Mouse (Mus musculus): ENCODE data around the gene Dph5. TPM values are rescaled to one million over a fixed set of nuclear protein-coding genes. Genes with fewer than 3 reads are reported as not detected.

Gene Dph5
- polyA plus RNA-seq, 1 experiment from 2014 or later = 30.8 TPM

DNA sequence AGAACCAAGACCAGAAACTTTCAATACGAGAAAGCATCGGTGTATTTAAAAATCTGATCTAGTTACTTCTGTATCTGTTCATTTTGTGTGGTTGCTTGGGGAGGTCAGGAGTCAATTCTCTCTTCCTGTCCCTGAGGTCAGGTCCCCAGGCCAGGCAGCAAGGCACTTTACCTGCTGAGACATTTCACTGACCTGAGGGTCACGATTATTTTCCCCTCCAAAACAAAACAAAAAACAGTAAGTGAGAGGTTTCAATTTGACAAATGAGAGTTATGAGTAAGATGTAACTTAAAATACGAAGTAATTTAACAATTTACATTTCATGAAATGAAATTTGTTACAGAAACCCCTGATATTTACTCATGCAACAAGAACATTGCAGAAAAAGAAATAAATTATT is 64.7 kb downstream of the Dph5 start:
- 85% methylated on average over 4 of the region's 4 CpGs for WGBS
- Histone ChIP-seq H3K36me3 (ENCODE audit: control insufficient read depth, insufficient read depth, low read length) (peaks cover 17% of the 10 kb centered on the region; the same call in 1 of the 2 replicates), H3K4me2 (replicated peaks; ENCODE audit: low read depth, low read length) (no peak overlapping the region), H3K27ac (ENCODE audit: low read length) (no peak overlapping the region), H3K27me3 (ENCODE audit: control insufficient read depth, insufficient read depth, low read length) (no peaks in the 10 kb centered on the region), H3K9me3 (ENCODE audit: control insufficient read depth, low read depth, low read length) (no peaks in the 10 kb centered on the region), H3K4me1 (ENCODE audit: control insufficient read depth, insufficient read depth, low read length) (no peaks in the 10 kb centered on the region), H3K9ac (replicated peaks; ENCODE audit: low read depth, low read length) (no peak overlapping the region), H3K4me3 (ENCODE audit: low read depth, low read length) (no peak overlapping the region)
- ATAC-seq (ENCODE audit: insufficient number of reproducible peaks, insufficient read depth, low FRiP score, low read depth) = no peak

DNA sequence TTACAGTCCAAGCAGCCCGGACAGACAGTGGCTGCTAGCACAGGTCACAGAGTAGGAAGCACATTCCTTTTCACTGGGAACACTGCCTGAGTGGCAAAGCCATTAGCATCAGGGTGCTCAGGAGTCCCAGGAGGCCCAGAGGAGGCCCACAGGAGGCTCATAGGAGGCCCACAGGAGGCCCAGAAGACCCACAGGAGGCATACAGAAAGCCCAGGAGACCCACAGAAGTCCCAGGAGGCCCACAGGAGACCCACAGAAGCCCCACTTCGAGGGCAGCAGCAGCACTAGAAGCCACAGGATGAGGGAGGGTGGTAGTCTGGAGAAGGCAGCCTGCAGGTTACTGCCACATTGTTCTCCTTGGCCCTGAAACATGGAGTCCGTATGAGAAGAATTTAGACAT is 65.5 kb downstream of the Dph5 start:
- Histone ChIP-seq H3K36me3 (ENCODE audit: control insufficient read depth, insufficient read depth, low read length) (peaks cover 22% of the 10 kb centered on the region; the same call in 1 of the 2 replicates), H3K27me3 (ENCODE audit: control insufficient read depth, insufficient read depth, low read length) (no peaks in the 10 kb centered on the region), H3K4me1 (ENCODE audit: control insufficient read depth, insufficient read depth, low read length) (no peaks in the 10 kb centered on the region), H3K4me3 (ENCODE audit: low read depth, low read length) (no peak overlapping the region), H3K27ac (ENCODE audit: low read length) (no peak overlapping the region), H3K4me2 (replicated peaks; ENCODE audit: low read depth, low read length) (no peak overlapping the region), H3K9me3 (ENCODE audit: control insufficient read depth, low read depth, low read length) (no peaks in the 10 kb centered on the region), H3K9ac (replicated peaks; ENCODE audit: low read depth, low read length) (no peak overlapping the region)
- ATAC-seq (ENCODE audit: insufficient number of reproducible peaks, insufficient read depth, low FRiP score, low read depth) = no peak
- WGBS = 79% methylated on average over 3 of the region's 3 CpGs

GRCm38 (mm10) chr3:115957223-115957622 is 69.6 kb downstream of the Dph5 start:
- Histone ChIP-seq H3K9ac (replicated peaks; ENCODE audit: low read depth, low read length) (no peak overlapping the region), H3K4me3 (ENCODE audit: low read depth, low read length) (no peak overlapping the region), H3K27ac (ENCODE audit: low read length) (no peak overlapping the region), H3K4me2 (replicated peaks; ENCODE audit: low read depth, low read length) (no peak overlapping the region), H3K27me3 (ENCODE audit: control insufficient read depth, insufficient read depth, low read length) (no peaks in the 10 kb centered on the region), H3K36me3 (ENCODE audit: control insufficient read depth, insufficient read depth, low read length) (peaks cover 23% of the 10 kb centered on the region; the same call in 1 of the 2 replicates), H3K4me1 (ENCODE audit: control insufficient read depth, insufficient read depth, low read length) (no peaks in the 10 kb centered on the region), H3K9me3 (ENCODE audit: control insufficient read depth, low read depth, low read length) (no peaks in the 10 kb centered on the region)
- WGBS = 94% methylated on average over 7 of the region's 7 CpGs
- no peak for ATAC-seq (ENCODE audit: insufficient number of reproducible peaks, insufficient read depth, low FRiP score, low read depth)

- Histone ChIP-seq H3K4me3 (ENCODE audit: low read depth, low read length) (no peak overlapping the region), H3K27me3 (ENCODE audit: control insufficient read depth, insufficient read depth, low read length) (no peaks in the 10 kb centered on the region), H3K9ac (replicated peaks; ENCODE audit: low read depth, low read length) (no peak overlapping the region), H3K4me1 (ENCODE audit: control insufficient read depth, insufficient read depth, low read length) (no peaks in the 10 kb centered on the region), H3K4me2 (replicated peaks; ENCODE audit: low read depth, low read length) (no peak overlapping the region), H3K9me3 (ENCODE audit: control insufficient read depth, low read depth, low read length) (no peaks in the 10 kb centered on the region), H3K36me3 (ENCODE audit: control insufficient read depth, insufficient read depth, low read length) (peaks cover 13% of the 10 kb centered on the region; the same call in 1 of the 2 replicates), H3K27ac (ENCODE audit: low read length) (no peak overlapping the region)
- WGBS = 90% methylated on average over 11 of the region's 11 CpGs
- no peak for ATAC-seq (ENCODE audit: insufficient number of reproducible peaks, insufficient read depth, low FRiP score, low read depth)
Measured at GRCm38 (mm10) chr3:115961311-115962027, 73.8 kb downstream of the Dph5 start.

DNA sequence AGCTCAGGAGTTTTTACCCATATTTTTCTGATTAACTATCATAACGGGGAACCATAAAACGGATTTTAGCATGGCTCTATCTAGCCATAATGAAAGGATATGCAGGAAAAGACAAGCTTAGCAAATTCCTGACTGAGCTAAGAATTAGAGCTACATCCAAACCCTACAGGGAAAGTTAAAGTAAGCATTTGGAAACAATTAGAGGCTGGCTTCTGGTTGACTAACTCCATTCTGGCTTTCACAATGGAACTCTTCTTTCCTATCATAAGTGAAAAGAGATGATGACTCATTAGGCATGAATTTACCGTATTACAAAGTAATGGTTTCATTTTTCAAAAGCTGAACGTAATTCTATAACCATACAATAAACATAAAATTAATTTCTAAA is 74.4 kb downstream of the Dph5 start:
- H3K36me3 ChIP-seq (ENCODE audit: control insufficient read depth, insufficient read depth, low read length) = peaks cover 13% of the 10 kb centered on the region; the same call in 1 of the 2 replicates
- H3K27me3 ChIP-seq (ENCODE audit: control insufficient read depth, insufficient read depth, low read length) = no peaks in the 10 kb centered on the region
- H3K27ac ChIP-seq (ENCODE audit: low read length) = no peak overlapping the region
- no peak overlapping the region for H3K4me2 ChIP-seq (replicated peaks; ENCODE audit: low read depth, low read length)
- H3K4me3 ChIP-seq (ENCODE audit: low read depth, low read length) = no peak overlapping the region
- ATAC-seq (ENCODE audit: insufficient number of reproducible peaks, insufficient read depth, low FRiP score, low read depth) = no peak
- H3K9ac ChIP-seq (replicated peaks; ENCODE audit: low read depth, low read length) = no peak overlapping the region
- 89% methylated on average over 4 of the region's 4 CpGs for WGBS
- H3K9me3 ChIP-seq (ENCODE audit: control insufficient read depth, low read depth, low read length) = no peaks in the 10 kb centered on the region
- no peaks in the 10 kb centered on the region for H3K4me1 ChIP-seq (ENCODE audit: control insufficient read depth, insufficient read depth, low read length)

DNA sequence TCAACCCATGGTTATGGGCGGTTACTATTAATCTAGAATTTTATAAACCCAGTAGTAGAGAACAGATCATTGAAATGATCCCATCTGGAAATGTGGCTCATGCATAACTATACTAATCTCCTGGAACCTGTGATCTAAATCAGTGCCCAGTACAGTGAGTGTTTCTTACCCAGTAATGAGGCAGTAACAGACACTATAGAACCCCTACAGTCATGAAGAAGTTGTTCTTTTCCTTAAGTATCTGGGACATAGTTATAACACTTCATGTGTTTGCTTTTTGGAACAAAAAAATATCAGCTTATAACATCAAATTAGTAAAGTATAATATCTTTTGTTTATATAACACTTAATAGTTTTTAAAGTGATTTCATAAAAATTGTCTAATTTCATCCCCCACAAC is 76.0 kb downstream of the Dph5 start:
- Histone ChIP-seq H3K27me3 (ENCODE audit: control insufficient read depth, insufficient read depth, low read length) (no peaks in the 10 kb centered on the region), H3K4me1 (ENCODE audit: control insufficient read depth, insufficient read depth, low read length) (no peaks in the 10 kb centered on the region), H3K9ac (replicated peaks; ENCODE audit: low read depth, low read length) (no peak overlapping the region), H3K9me3 (ENCODE audit: control insufficient read depth, low read depth, low read length) (no peaks in the 10 kb centered on the region), H3K4me2 (replicated peaks; ENCODE audit: low read depth, low read length) (no peak overlapping the region), H3K36me3 (ENCODE audit: control insufficient read depth, insufficient read depth, low read length) (peaks cover 5% of the 10 kb centered on the region; the same call in 1 of the 2 replicates), H3K4me3 (ENCODE audit: low read depth, low read length) (no peak overlapping the region), H3K27ac (ENCODE audit: low read length) (no peak overlapping the region)
- WGBS = 96% methylated on average over 1 of the region's 1 CpGs
- no peak for ATAC-seq (ENCODE audit: insufficient number of reproducible peaks, insufficient read depth, low FRiP score, low read depth)

GRCm38 (mm10) chr3:115964071-115964470 is 76.4 kb downstream of the Dph5 start:
- 87% methylated on average over 5 of the region's 5 CpGs for WGBS
- H3K4me1 ChIP-seq (ENCODE audit: control insufficient read depth, insufficient read depth, low read length) = no peaks in the 10 kb centered on the region
- H3K36me3 ChIP-seq (ENCODE audit: control insufficient read depth, insufficient read depth, low read length) = peaks cover 2% of the 10 kb centered on the region; the same call in 1 of the 2 replicates
- ATAC-seq (ENCODE audit: insufficient number of reproducible peaks, insufficient read depth, low FRiP score, low read depth) = no peak
- H3K4me3 ChIP-seq (ENCODE audit: low read depth, low read length) = no peak overlapping the region
- no peak overlapping the region for H3K4me2 ChIP-seq (replicated peaks; ENCODE audit: low read depth, low read length)
- no peaks in the 10 kb centered on the region for H3K9me3 ChIP-seq (ENCODE audit: control insufficient read depth, low read depth, low read length)
- no peaks in the 10 kb centered on the region for H3K27me3 ChIP-seq (ENCODE audit: control insufficient read depth, insufficient read depth, low read length)
- no peak overlapping the region for H3K9ac ChIP-seq (replicated peaks; ENCODE audit: low read depth, low read length)
- no peak overlapping the region for H3K27ac ChIP-seq (ENCODE audit: low read length)

DNA sequence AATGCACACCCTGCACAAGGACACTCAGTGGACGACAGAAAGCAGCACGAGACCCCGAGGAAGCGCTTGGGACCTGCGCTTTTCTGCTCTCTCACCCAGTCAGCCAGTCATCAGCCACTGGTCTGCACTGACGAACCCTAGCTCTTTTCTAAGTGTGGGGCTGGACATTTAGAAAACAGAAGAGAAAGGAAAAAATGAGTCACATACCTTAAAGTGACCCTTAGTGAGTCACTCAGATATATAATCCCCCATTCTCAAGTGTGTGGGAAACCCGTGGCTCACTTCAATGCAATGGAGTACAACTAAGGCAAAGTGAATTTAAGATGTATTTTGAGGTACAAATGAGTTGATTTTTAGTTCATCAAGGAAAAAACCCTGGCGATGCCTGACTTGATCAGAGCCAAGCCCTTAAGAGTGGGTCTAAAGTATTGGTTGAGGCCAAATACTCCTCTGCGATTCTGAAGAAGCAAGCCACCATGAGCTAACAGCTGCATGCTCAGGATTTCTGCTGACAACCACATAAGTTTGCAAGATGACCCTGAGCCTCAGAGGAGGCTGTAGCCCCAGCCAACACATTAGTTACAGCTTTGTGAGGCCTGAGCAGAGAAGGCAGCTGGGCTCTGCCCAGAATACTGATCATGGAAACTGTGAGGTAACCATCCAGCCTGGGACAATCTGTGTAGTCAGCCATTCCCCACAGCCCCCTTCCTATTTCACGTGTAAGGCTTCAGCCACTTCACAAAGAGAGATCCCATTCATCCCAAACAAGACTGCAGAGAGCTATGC is 81.3 kb downstream of the Dph5 start:
- Histone ChIP-seq H3K4me2 (replicated peaks; ENCODE audit: low read depth, low read length) (no peak overlapping the region), H3K9me3 (ENCODE audit: control insufficient read depth, low read depth, low read length) (no peaks in the 10 kb centered on the region), H3K4me1 (ENCODE audit: control insufficient read depth, insufficient read depth, low read length) (no peaks in the 10 kb centered on the region), H3K9ac (replicated peaks; ENCODE audit: low read depth, low read length) (no peak overlapping the region), H3K4me3 (ENCODE audit: low read depth, low read length) (no peak overlapping the region), H3K27ac (ENCODE audit: low read length) (no peak overlapping the region), H3K36me3 (ENCODE audit: control insufficient read depth, insufficient read depth, low read length) (peaks cover 16% of the 10 kb centered on the region), H3K27me3 (ENCODE audit: control insufficient read depth, insufficient read depth, low read length) (no peaks in the 10 kb centered on the region)
- ATAC-seq (ENCODE audit: insufficient number of reproducible peaks, insufficient read depth, low FRiP score, low read depth) = no peak
- WGBS = 87% methylated on average over 10 of the region's 10 CpGs

Data from stomach, embryonic 14.5 days (tissue).